ENCODE assay signal across 7 mouse cellular contexts in the genomic region with DNA sequence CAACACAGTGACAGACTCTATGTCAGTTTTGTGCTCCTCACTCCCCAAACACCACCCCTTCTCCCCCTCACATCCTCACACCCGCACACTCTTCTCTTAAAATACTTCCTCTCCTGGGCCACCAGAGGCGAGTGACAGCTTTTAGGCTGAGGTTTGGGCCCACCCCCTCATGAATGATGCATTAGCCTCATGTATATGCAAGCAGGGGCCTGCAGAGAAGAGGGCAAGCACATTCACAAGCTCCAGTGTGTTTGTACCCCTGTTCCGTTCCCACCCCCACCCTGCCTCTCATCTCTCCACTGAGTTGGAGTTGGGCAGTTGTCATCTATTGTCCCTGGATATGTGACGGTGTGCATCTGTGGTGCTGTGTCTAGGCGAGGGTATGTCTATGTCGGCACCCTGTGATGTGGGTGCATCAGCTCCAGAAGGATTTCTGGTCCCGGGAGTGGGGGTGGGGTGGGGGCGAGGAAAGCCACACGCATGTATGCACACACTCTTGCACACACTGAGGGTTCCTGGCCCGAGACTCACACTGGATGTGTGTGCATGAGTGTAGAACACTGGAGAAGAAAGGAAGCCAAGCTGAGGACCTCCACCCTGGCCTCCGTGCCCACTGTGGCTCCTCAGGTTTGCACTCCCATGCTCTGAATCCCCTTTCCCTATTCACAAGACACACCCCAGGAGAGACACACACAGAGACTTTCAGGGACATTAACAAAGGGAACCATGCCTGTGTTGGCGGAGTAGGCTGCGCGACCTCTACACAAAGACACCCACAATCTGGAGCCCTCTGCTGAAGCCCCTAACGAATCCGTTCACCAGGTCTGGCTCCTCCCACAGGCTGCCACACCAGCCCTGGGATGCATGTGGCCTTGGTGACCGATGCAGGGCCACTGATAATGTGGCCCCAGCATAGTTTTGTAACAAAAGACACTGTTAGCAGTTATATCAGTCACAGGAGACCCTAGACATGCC. TPM values are rescaled to one million over a fixed set of nuclear protein-coding genes. Genes with fewer than 3 reads are reported as not detected.
DNase-seq lines count a peak whose midpoint lies in the region; ATAC-seq lines count a peak whose summit lies in the region.

No protein-coding gene starts in this region.

- DNase-seq in embryo, embryonic 11 days: peak; percentile 78
- peak; percentile 77 to 80 for DNase-seq in left cerebral cortex, adult 9 months (ENCODE audit: low spot score in 2 of 2)
- DNase-seq in retina, postnatal 1 day: peak; percentile 57
- no peak for DNase-seq in heart, postnatal 4 days

- ATAC-seq in frontal cortex, adult (ENCODE audit: low TSS enrichment): peak; percentile 80
- no peak for ATAC-seq in cerebellum, adult (ENCODE audit: insufficient number of reproducible peaks, low FRiP score, low TSS enrichment)
- ATAC-seq in erythroid progenitor cell, adult 5-6 weeks (replicated peaks; ENCODE audit: low FRiP score, poor library complexity, severe bottlenecking): no peak

RNA-seq across cellular contexts. Expression of gene Ncan, which starts 1.7 kb away (rescaled TPM):
- total RNA-seq in heart, postnatal 4 days (2021): 1 to 10 TPM in 1 of 2 experiments, under 1 TPM in 1; 0.81 to 1.2 TPM
- not detected in 2 replicates for total RNA-seq in erythroid progenitor cell, adult 5-6 weeks (2015; ENCODE audit: low replicate concordance)
- not detected in 2 replicates for total RNA-seq in erythroid progenitor cell, adult 5-6 weeks (2017; ENCODE audit: low replicate concordance)

RNA-seq across cellular contexts. Expression of gene Nr2c2ap, which starts 12.1 kb away (rescaled TPM):
- 10 to 100 TPM; 14.8 to 17.1 TPM for total RNA-seq in heart, postnatal 4 days (2021)
- total RNA-seq in erythroid progenitor cell, adult 5-6 weeks (2015; ENCODE audit: low replicate concordance): 8.3 TPM in 1 of 2 replicates, not detected in the other
- total RNA-seq in erythroid progenitor cell, adult 5-6 weeks (2017; ENCODE audit: low replicate concordance): 2.3 TPM in 1 of 2 replicates, not detected in the other

RNA-seq across cellular contexts. Expression of gene Rfxank, which starts 19.9 kb away (rescaled TPM):
- total RNA-seq in heart, postnatal 4 days (2021): 10 to 100 TPM; 25.4 to 25.8 TPM
- 5.8 and 16.3 TPM in 2 replicates for total RNA-seq in erythroid progenitor cell, adult 5-6 weeks (2015; ENCODE audit: low replicate concordance)
- 2.3 and 4.9 TPM in 2 replicates for total RNA-seq in erythroid progenitor cell, adult 5-6 weeks (2017; ENCODE audit: low replicate concordance)

RNA-seq across cellular contexts. Expression of gene Borcs8, which starts 20.3 kb away (rescaled TPM):
- total RNA-seq in heart, postnatal 4 days (2021): 10 to 100 TPM; 28.0 to 29.1 TPM
- total RNA-seq in erythroid progenitor cell, adult 5-6 weeks (2015; ENCODE audit: low replicate concordance): 18.7 and 20.5 TPM in 2 replicates
- 17.3 and 24.7 TPM in 2 replicates for total RNA-seq in erythroid progenitor cell, adult 5-6 weeks (2017; ENCODE audit: low replicate concordance)

RNA-seq across cellular contexts. Expression of gene Mef2b, which starts 20.5 kb away (rescaled TPM):
- total RNA-seq in heart, postnatal 4 days (2021): under 1 TPM; 0.20 to 0.21 TPM
- not detected in 2 replicates for total RNA-seq in erythroid progenitor cell, adult 5-6 weeks (2015; ENCODE audit: low replicate concordance)
- not detected in 2 replicates for total RNA-seq in erythroid progenitor cell, adult 5-6 weeks (2017; ENCODE audit: low replicate concordance)
